Mouse (Mus musculus) midbrain, embryonic 14.5 days (tissue): ENCODE data around the gene D630045J12Rik. TPM values are rescaled to one million over a fixed set of nuclear protein-coding genes. Genes with fewer than 3 reads are reported as not detected.

ENCODE experiments used
- ATAC-seq: fragments of 200-750 bp; cut with Nextera tagmentation; 2 replicates; pipeline ENCODE4 v1.8.0; 2017; ENCODE audit warnings: moderate number of reproducible peaks, moderate library complexity; ENCODE audit not compliant: low FRiP score, low TSS enrichment
- DNase-seq: peaks from one replicate; pipeline ENCODE4 v3.0.0-alpha.2; 2015
- H3K27ac ChIP-seq: fragments of 300-500 bp; sonication (generic); replicated peaks from 2 replicates; pipeline ENCODE4 v1.5.1; 2014; ENCODE audit warnings: mild to moderate bottlenecking, low read depth, low read length, moderate library complexity
- H3K27me3 ChIP-seq: fragments of 300-500 bp; sonication (generic); 2 replicates; pipeline ENCODE4 v1.6.1; 2014; ENCODE audit warnings: low read length, control low read depth, mixed read lengths; ENCODE audit not compliant: control insufficient read depth, insufficient read depth
- H3K36me3 ChIP-seq: fragments of 300-500 bp; sonication (generic); 2 replicates; pipeline ENCODE4 v1.6.1; 2014; ENCODE audit warnings: low read length, control low read depth; ENCODE audit not compliant: control insufficient read depth, insufficient read depth
- H3K4me1 ChIP-seq: fragments of 300-500 bp; sonication (generic); 2 replicates; pipeline ENCODE4 v1.6.1; 2014; ENCODE audit warnings: mild to moderate bottlenecking, antibody characterized with exemption, low read length, control low read depth; ENCODE audit not compliant: control insufficient read depth, insufficient read depth
- H3K4me2 ChIP-seq: fragments of 300-500 bp; sonication (generic); 2 replicates; pipeline ENCODE4 v1.6.1; 2014; ENCODE audit warnings: mild to moderate bottlenecking, low read length, moderate library complexity
- H3K4me3 ChIP-seq: fragments of 300-500 bp; sonication (generic); replicated peaks from 2 replicates; pipeline ENCODE4 v1.5.1; 2014; ENCODE audit warnings: low read depth, low read length
- H3K9ac ChIP-seq: fragments of 300-500 bp; sonication (generic); replicated peaks from 2 replicates; pipeline ENCODE4 v1.6.1; 2014; ENCODE audit warnings: mild to moderate bottlenecking, low read length, moderate library complexity
- H3K9me3 ChIP-seq: fragments of 300-500 bp; sonication (generic); 2 replicates; pipeline ENCODE4 v1.6.1; 2016; ENCODE audit warnings: low read length, control low read depth, mixed read lengths; ENCODE audit not compliant: control insufficient read depth
- WGBS: fragments of 180-500 bp; shearing (Covaris S2); extraction: QIAGEN DNeasy Blood & Tissue Kit; methylation state at CpG from one replicate; pipeline ENCODE4 v1.1.7; 2014; 5-methylcytosine and 5-hydroxymethylcytosine counted together
- polyA plus RNA-seq: library from polyadenylated mRNA; unstranded; fragments of >200 nt; fragmentation: Nextera tagmentation; extraction: Ambion mirVana; gene quantifications from 2 replicates; pipeline ENCODE4 v1.2.1, GENCODE M21; 2014

D630045J12Rik gene
- polyA plus RNA-seq, 1 experiment from 2014 or later: 21.5 TPM

- Histone ChIP-seq H3K9ac (no peak overlapping the region), H3K4me2 (no peak overlapping the region), H3K4me1 (no peaks in the 10 kb centered on the region), H3K27ac (no peak overlapping the region), H3K4me3 (no peak overlapping the region), H3K9me3 (no peaks in the 10 kb centered on the region), H3K36me3 (no peaks in the 10 kb centered on the region), H3K27me3 (no peaks in the 10 kb centered on the region)
- 86% methylated on average over 7 of the region's 7 CpGs for WGBS
- no peak for DNase-seq
- no peak for ATAC-seq
Observed at GRCm38 (mm10) chr6:38102216-38102795, 151.5 kb downstream of the D630045J12Rik start.

GRCm38 (mm10) chr6:38096961-38097370 is 156.8 kb downstream of the D630045J12Rik start:
- no peak for DNase-seq
- H3K4me3 ChIP-seq: no peak overlapping the region
- no peaks in the 10 kb centered on the region for H3K27me3 ChIP-seq
- no peaks in the 10 kb centered on the region for H3K4me1 ChIP-seq
- H3K9me3 ChIP-seq: no peaks in the 10 kb centered on the region
- H3K9ac ChIP-seq: no peak overlapping the region
- no peaks in the 10 kb centered on the region for H3K36me3 ChIP-seq
- WGBS: 70% methylated on average over 5 of the region's 5 CpGs
- no peak for ATAC-seq
- no peak overlapping the region for H3K27ac ChIP-seq
- H3K4me2 ChIP-seq: no peak overlapping the region

- DNase-seq (no peak), ATAC-seq (no peak)
- H3K27me3 ChIP-seq: no peaks in the 10 kb centered on the region
- H3K4me1 ChIP-seq: no peaks in the 10 kb centered on the region
- no peak overlapping the region for H3K4me3 ChIP-seq
- H3K9ac ChIP-seq: no peak overlapping the region
- H3K36me3 ChIP-seq: no peaks in the 10 kb centered on the region
- WGBS: 91% methylated on average over 10 of the region's 10 CpGs
- H3K27ac ChIP-seq: no peak overlapping the region
- H3K9me3 ChIP-seq: no peaks in the 10 kb centered on the region
- H3K4me2 ChIP-seq: no peak overlapping the region
Observed at GRCm38 (mm10) chr6:38094701-38095100, 159.1 kb downstream of the D630045J12Rik start.

GRCm38 (mm10) chr6:38092539-38092938 is 161.3 kb downstream of the D630045J12Rik start:
- Histone ChIP-seq H3K4me1 (no peaks in the 10 kb centered on the region), H3K9ac (no peak overlapping the region), H3K4me3 (no peak overlapping the region), H3K27me3 (no peaks in the 10 kb centered on the region), H3K4me2 (no peak overlapping the region), H3K9me3 (no peaks in the 10 kb centered on the region), H3K27ac (no peak overlapping the region), H3K36me3 (no peaks in the 10 kb centered on the region)
- ATAC-seq (no peak), DNase-seq (no peak)
- 95% methylated on average over 8 of the region's 8 CpGs for WGBS

GRCm38 (mm10) chr6:38087242-38088026 is 166.4 kb downstream of the D630045J12Rik start:
- WGBS: 88% methylated on average over 9 of the region's 9 CpGs
- H3K4me2 ChIP-seq: no peak overlapping the region
- H3K27ac ChIP-seq: no peak overlapping the region
- DNase-seq: no peak
- H3K9me3 ChIP-seq: no peaks in the 10 kb centered on the region
- H3K4me1 ChIP-seq: no peaks in the 10 kb centered on the region
- H3K4me3 ChIP-seq: no peak overlapping the region
- no peak for ATAC-seq
- no peaks in the 10 kb centered on the region for H3K36me3 ChIP-seq
- no peak overlapping the region for H3K9ac ChIP-seq
- no peaks in the 10 kb centered on the region for H3K27me3 ChIP-seq

GRCm38 (mm10) chr6:38083204-38083603 is 170.6 kb downstream of the D630045J12Rik start:
- no peak for DNase-seq
- Histone ChIP-seq H3K27ac (no peak overlapping the region), H3K27me3 (no peaks in the 10 kb centered on the region), H3K4me3 (no peak overlapping the region), H3K9me3 (no peaks in the 10 kb centered on the region), H3K4me2 (no peak overlapping the region), H3K9ac (no peak overlapping the region), H3K4me1 (no peaks in the 10 kb centered on the region), H3K36me3 (no peaks in the 10 kb centered on the region)
- ATAC-seq: no peak
- WGBS: 37% methylated on average over 4 of the region's 4 CpGs

- ATAC-seq (no peak), DNase-seq (no peak)
- H3K4me1 ChIP-seq: no peaks in the 10 kb centered on the region
- H3K36me3 ChIP-seq: no peaks in the 10 kb centered on the region
- no peaks in the 10 kb centered on the region for H3K9me3 ChIP-seq
- H3K27me3 ChIP-seq: no peaks in the 10 kb centered on the region
- 59% methylated on average over 11 of the region's 11 CpGs for WGBS
- no peak overlapping the region for H3K27ac ChIP-seq
- no peak overlapping the region for H3K4me2 ChIP-seq
- H3K9ac ChIP-seq: no peak overlapping the region
- H3K4me3 ChIP-seq: no peak overlapping the region
Observed at GRCm38 (mm10) chr6:38081727-38082341, 172.0 kb downstream of the D630045J12Rik start.

- H3K4me2 ChIP-seq: no peak overlapping the region
- H3K27ac ChIP-seq: no peak overlapping the region
- H3K27me3 ChIP-seq: no peaks in the 10 kb centered on the region
- DNase-seq (no peak), ATAC-seq (no peak)
- H3K9me3 ChIP-seq: no peaks in the 10 kb centered on the region
- no peaks in the 10 kb centered on the region for H3K4me1 ChIP-seq
- no peak overlapping the region for H3K4me3 ChIP-seq
- no peak overlapping the region for H3K9ac ChIP-seq
- no peaks in the 10 kb centered on the region for H3K36me3 ChIP-seq
- 66% methylated on average over 4 of the region's 4 CpGs for WGBS
Observed at GRCm38 (mm10) chr6:38080364-38080763, 173.4 kb downstream of the D630045J12Rik start.
